Mouse (Mus musculus) heart, embryonic 16.5 days (tissue): ENCODE results near the gene Map3k5. TPM values are rescaled to one million over a fixed set of nuclear protein-coding genes. Genes with fewer than 3 reads are reported as not detected.

ENCODE experiments used
- ATAC-seq: fragments of 200-750 bp; cut with Nextera tagmentation; replicated peaks from 2 replicates; pipeline ENCODE4 v1.8.0; 2017; ENCODE audit warnings: moderate number of reproducible peaks; ENCODE audit not compliant: insufficient read depth, low FRiP score; ENCODE audit errors: extremely low read depth
- H3K27ac ChIP-seq: fragments of 300-500 bp; sonication (generic); 2 replicates; pipeline ENCODE4 v1.5.1; 2014; ENCODE audit warnings: mild to moderate bottlenecking, low read length, control low read depth, moderate library complexity
- H3K27me3 ChIP-seq: fragments of 300-500 bp; sonication (generic); 2 replicates; pipeline ENCODE4 v1.6.1; 2014; ENCODE audit warnings: low read length, mixed read lengths; ENCODE audit not compliant: control insufficient read depth, insufficient read depth
- H3K36me3 ChIP-seq: fragments of 300-500 bp; sonication (generic); 2 replicates; pipeline ENCODE4 v1.6.1; 2014; ENCODE audit not compliant: control insufficient read depth, insufficient read depth
- H3K4me1 ChIP-seq: fragments of 300-500 bp; sonication (generic); 2 replicates; pipeline ENCODE4 v1.6.1; 2014; ENCODE audit warnings: low read length, mixed read lengths; ENCODE audit not compliant: control insufficient read depth, insufficient read depth
- H3K4me2 ChIP-seq: fragments of 300-500 bp; sonication (generic); 2 replicates; pipeline ENCODE4 v1.6.1; 2014; ENCODE audit warnings: low read depth, mild to moderate bottlenecking, control low read depth, low read length
- H3K4me3 ChIP-seq: fragments of 300-500 bp; sonication (generic); 2 replicates; pipeline ENCODE4 v1.5.1; 2014; ENCODE audit warnings: mild to moderate bottlenecking, control low read depth, low read length
- H3K9ac ChIP-seq: fragments of 300-500 bp; sonication (generic); 2 replicates; pipeline ENCODE4 v1.6.1; 2014; ENCODE audit warnings: low read length, control low read depth
- H3K9me3 ChIP-seq: fragments of 300-500 bp; sonication (generic); replicated peaks from 2 replicates; pipeline ENCODE4 v1.6.1; 2016; ENCODE audit warnings: low read length; ENCODE audit not compliant: control insufficient read depth
- WGBS: fragments of 180-500 bp; shearing (Covaris S2); extraction: QIAGEN DNeasy Blood & Tissue Kit; methylation state at CpG from one replicate; pipeline ENCODE4 v1.1.7; 2014; 5-methylcytosine and 5-hydroxymethylcytosine counted together
- polyA plus RNA-seq: library from polyadenylated mRNA; unstranded; fragments of >200 nt; fragmentation: Nextera tagmentation; extraction: Ambion mirVana; gene quantifications from 2 replicates; pipeline ENCODE4 v1.2.1, GENCODE M21; 2015

Map3k5 gene
- polyA plus RNA-seq, 1 experiment from 2014 or later: 2.8 TPM

DNA sequence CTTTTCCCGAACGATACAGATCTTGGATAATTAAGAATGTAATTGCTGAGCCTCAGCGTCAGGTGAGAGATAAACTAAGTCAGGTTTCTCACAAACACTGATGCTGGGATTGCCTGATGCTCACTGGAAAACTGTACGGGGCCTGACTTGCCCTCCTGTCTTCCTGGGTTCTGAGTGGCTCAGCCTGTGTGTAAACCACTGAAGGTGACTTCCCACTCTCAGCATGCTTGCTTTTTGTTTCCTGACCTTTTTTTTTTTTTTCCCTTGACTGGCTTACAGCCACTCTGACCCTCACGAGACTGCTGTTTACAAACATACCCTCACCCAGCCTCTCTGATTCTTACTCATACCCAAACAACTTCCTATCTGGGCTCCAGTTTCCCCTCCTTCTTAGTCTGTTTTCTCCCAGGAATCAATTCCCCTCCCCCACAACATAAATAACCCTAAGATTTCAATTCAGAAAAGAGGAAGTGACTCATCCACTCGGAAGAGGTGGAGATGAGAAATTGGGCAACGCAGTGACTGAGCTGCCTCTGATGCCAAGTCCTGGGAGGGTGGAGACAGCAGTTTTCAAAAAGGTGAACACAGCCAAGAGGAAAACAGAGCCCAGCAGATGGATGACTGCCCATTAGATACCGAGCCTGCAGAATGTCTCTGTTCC is 170.1 kb downstream of the Map3k5 start:
- ATAC-seq: peak; percentile 88
- Histone ChIP-seq H3K4me3 (no peak overlapping the region), H3K9me3 (no peaks in the 10 kb centered on the region), H3K9ac (no peak overlapping the region), H3K27me3 (no peaks in the 10 kb centered on the region), H3K27ac (peak overlapping the region; percentile 41), H3K4me2 (no peak overlapping the region), H3K4me1 (peaks cover 14% of the 10 kb centered on the region), H3K36me3 (peaks cover 12% of the 10 kb centered on the region)
- WGBS: 49% methylated on average over 8 of the region's 8 CpGs

DNA sequence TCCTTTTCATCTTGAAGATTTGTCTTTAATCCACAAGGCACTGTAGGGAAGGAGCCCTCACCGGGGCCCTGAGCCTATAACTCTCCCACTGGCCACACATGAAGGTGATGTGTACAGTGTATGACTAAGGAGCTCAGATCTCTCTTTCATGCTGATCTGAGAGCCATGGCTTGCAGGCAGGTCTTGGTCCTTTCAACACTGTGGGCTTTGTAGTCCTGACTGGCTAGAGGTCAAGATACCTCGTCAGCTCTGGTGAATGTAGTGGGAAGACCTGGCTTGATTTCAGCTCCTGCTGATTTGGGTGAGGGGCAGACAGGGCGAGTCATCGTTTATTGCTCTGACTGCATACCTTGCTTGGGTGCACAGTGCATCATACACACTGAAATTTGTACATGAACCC is 171.3 kb downstream of the Map3k5 start:
- no peak for ATAC-seq
- Histone ChIP-seq H3K36me3 (peaks cover 5% of the 10 kb centered on the region), H3K9ac (no peak overlapping the region), H3K4me3 (no peak overlapping the region), H3K27me3 (no peaks in the 10 kb centered on the region), H3K9me3 (no peaks in the 10 kb centered on the region), H3K27ac (no peak overlapping the region), H3K4me1 (peaks cover 14% of the 10 kb centered on the region), H3K4me2 (no peak overlapping the region)
- WGBS: 71% methylated on average over 4 of the region's 4 CpGs

DNA sequence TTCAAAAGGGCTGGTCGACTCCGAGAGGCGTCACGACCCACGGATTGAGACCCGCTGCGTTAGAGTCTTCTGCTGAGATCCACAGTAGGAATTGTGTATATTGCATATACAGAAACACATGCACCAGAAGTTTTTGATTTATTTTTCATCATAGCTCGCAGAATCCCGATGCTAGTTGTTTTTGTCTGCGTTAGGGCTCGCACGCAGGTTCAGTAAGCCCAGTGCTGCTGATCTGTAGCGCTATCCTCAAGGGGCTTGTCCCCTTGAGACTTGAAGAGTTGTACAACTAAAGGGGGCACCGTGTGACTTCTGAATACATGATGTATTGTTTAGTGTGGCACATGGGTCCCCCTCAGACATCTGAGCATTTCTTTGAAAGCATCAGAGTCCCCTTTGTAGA is 172.8 kb downstream of the Map3k5 start:
- 91% methylated on average over 14 of the region's 14 CpGs for WGBS

DNA sequence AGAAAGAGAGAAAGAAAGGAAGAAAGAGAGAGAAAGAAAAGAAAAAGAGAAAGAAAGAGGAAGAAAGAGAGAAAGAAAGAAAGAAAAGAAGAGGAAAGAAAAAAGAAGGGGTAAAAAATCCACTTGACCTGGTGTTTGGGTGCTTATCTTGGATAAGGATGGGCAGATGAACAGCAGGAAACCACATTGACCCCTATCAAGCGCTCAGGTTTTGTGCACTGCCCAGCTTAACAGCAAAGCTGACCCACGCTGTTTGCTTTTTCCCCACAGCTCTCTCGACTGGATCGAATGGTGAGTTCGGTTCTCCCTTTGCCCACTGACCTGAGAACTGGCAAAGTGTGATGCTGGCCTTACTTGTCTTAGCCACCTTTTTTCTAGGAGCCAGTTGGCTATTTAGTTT is 177.2 kb downstream of the Map3k5 start:
- Histone ChIP-seq H3K4me1 (peaks cover 3% of the 10 kb centered on the region; the same call in 1 of the 2 replicates), H3K9me3 (no peaks in the 10 kb centered on the region), H3K27me3 (no peaks in the 10 kb centered on the region), H3K27ac (no peak overlapping the region), H3K9ac (no peak overlapping the region), H3K4me2 (no peak overlapping the region), H3K36me3 (peaks cover 2% of the 10 kb centered on the region), H3K4me3 (no peak overlapping the region)
- whole genome bisulfite sequencing: 85% methylated on average over 5 of the region's 5 CpGs
- no peak for ATAC-seq

More for the DNA sequence above, 172.8 kb downstream of the Map3k5 start:
- no peak for ATAC-seq
- Histone ChIP-seq H3K4me2 (no peak overlapping the region), H3K27ac (no peak overlapping the region), H3K27me3 (no peaks in the 10 kb centered on the region), H3K9ac (no peak overlapping the region), H3K4me3 (no peak overlapping the region), H3K9me3 (no peaks in the 10 kb centered on the region), H3K36me3 (peaks cover 5% of the 10 kb centered on the region), H3K4me1 (peaks cover 14% of the 10 kb centered on the region)

DNA sequence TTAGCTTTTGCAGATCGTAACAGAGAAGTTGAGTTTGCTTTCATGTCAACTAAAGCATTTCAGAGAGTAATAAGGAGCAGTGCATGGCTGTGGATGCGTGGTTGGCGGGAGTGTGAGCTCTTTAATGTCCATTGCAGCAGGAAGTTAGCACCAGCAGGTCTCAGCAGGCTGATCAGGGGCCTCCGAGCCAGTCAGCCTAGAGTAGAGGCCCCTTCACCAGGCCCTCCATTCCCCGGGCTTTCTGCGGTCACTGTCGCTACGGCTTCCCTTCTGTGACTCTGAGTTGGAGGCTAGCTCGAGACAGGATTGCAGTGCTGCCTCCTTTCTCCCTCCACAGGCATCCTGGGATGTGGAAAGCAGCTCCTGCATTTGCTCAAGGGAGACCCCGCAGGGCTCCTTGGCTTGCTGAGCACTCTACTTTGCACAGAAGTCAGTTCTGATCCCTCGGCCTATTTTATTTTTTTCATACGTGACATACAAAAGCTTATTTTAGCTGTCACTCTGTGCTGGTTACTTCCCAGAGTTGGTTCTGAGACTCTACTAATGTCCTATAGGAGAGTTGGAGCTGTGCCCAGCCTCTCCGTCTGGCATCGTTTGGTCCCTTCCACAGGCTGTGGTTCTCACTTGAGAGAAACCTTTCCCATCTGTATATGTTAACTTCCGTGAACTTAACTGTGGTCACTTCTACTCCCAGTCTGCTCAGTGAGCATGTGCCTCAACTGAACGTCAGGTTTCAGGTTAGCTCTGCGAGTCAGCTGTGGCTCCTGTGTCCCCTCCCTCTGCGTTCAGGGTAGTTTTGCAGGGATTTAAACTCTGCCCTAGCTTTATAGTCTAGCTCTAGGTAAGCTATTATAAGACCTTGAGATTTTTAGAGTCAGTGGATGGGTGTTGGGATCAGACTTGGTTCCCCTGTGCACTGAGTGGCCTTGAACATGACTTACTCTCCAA is 178.0 kb downstream of the Map3k5 start:
- Histone ChIP-seq H3K4me2 (no peak overlapping the region), H3K4me3 (no peak overlapping the region), H3K36me3 (peaks cover 2% of the 10 kb centered on the region), H3K9me3 (no peaks in the 10 kb centered on the region), H3K4me1 (peaks cover 3% of the 10 kb centered on the region; the same call in 1 of the 2 replicates), H3K27ac (no peak overlapping the region), H3K9ac (no peak overlapping the region), H3K27me3 (no peaks in the 10 kb centered on the region)
- no peak for ATAC-seq
- WGBS: 73% methylated on average over 18 of the region's 18 CpGs

DNA sequence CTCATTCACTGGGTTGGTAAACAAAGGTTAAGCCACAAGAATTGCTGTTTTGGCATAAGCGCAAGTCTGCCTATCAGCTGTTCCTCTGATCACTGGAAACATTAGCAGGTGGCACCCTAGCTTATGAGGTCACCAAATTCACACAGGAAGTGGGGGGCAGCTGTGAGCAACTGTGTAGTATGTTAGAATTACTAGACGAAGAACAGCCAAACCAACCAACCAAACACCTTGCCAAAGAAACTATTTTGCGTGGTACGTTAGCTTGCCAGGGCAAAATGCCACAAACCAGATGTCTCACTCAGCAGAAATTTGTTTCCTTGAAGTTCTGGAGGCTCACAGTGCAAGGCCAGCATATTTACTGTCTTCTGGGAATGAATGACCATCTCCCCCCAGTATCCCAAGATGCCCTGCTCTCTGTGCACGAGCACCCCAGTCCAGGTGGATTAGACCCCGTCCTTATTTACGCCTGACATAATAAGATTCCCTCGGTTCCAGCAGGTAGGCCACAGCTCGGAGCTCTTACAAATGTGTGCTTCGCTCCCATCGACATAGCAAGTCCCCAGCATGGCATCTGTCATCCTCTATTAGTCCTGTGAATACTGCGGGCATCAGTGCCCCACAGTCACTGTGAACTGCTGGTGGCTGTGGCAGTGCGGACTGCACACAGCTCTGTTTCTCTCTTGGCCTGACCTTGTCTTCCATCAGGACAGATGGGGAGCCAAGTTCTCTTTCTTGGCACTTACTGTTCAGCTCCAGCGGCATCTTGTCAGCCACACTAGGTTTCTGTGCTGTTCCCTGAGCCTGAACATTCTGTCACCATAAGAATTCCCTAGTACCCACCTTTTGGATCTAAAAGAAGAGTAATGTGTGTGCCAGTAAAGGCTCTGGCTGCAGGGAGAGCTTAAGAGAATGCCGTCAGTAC is 185.5 kb downstream of the Map3k5 start:
- H3K9ac ChIP-seq: no peak overlapping the region

DNA sequence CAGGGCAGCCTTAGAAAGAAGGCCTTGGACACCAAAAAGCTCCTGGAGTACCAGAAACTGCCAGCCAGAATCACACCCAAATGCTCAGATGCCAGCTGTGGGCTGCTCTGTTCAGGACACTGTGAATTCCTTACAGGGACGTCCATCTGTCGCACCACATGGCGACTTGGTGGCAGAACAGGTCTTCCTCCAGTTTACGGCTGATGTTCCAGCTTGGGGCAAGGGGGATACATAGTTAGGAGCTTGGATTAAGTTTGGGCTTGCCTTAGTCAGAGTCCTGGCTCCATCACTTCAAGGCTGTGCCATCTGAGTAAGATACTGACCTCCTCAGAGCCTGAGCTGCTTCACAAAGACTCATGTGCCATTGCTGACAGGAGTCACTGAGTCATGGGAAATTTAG is 187.7 kb downstream of the Map3k5 start:
- Histone ChIP-seq H3K4me2 (no peak overlapping the region), H3K4me1 (no peaks in the 10 kb centered on the region), H3K27me3 (no peaks in the 10 kb centered on the region), H3K36me3 (peaks cover 8% of the 10 kb centered on the region; the same call in 1 of the 2 replicates), H3K9me3 (no peaks in the 10 kb centered on the region), H3K9ac (no peak overlapping the region), H3K27ac (no peak overlapping the region), H3K4me3 (no peak overlapping the region)
- no peak for ATAC-seq
- 91% methylated on average over 4 of the region's 4 CpGs for WGBS

More for the DNA sequence above, 185.5 kb downstream of the Map3k5 start:
- ATAC-seq: no peak; the same call in 1 of the 2 replicates
- Histone ChIP-seq H3K27me3 (no peaks in the 10 kb centered on the region), H3K4me1 (no peaks in the 10 kb centered on the region), H3K4me2 (no peak overlapping the region), H3K27ac (no peak overlapping the region), H3K36me3 (peaks cover 8% of the 10 kb centered on the region; the same call in 1 of the 2 replicates), H3K9me3 (no peaks in the 10 kb centered on the region), H3K4me3 (no peak overlapping the region)
- 85% methylated on average over 15 of the region's 15 CpGs for WGBS

DNA sequence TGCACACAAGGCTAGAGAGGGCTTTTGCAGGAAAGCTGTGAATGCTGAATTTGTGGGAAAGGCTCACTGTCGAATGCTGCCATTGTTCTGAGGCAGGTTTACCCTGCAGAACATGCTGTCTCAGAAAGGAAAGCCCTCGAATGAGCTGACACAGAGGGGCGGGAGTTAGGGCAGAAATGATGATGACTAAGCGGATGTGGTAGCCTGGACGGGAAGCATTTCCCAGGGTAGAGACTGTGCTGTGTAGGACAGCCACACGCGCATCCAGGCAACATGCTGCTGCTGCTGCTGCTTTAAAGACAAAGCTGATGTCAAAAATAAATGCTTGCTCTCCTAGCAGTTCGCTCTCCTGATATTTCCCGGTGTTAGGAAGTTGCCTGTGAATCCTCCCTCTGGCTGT is 189.1 kb downstream of the Map3k5 start:
- Histone ChIP-seq H3K36me3 (peaks cover 10% of the 10 kb centered on the region), H3K4me2 (no peak overlapping the region), H3K27ac (no peak overlapping the region), H3K4me1 (no peaks in the 10 kb centered on the region), H3K9ac (no peak overlapping the region), H3K4me3 (no peak overlapping the region), H3K27me3 (no peaks in the 10 kb centered on the region), H3K9me3 (no peaks in the 10 kb centered on the region)
- 39% methylated on average over 9 of the region's 9 CpGs for WGBS
- peak; percentile 56; the same call in 1 of the 2 replicates for ATAC-seq
